Mouse (Mus musculus) kidney, postnatal 10 days (tissue): Measurements from ENCODE around the gene Ergic1.

Experiments
- DNase-seq: peaks from one replicate; pipeline ENCODE4 v3.0.0; 2021; ENCODE audit warnings: mixed read lengths

Ergic1 gene

DNA sequence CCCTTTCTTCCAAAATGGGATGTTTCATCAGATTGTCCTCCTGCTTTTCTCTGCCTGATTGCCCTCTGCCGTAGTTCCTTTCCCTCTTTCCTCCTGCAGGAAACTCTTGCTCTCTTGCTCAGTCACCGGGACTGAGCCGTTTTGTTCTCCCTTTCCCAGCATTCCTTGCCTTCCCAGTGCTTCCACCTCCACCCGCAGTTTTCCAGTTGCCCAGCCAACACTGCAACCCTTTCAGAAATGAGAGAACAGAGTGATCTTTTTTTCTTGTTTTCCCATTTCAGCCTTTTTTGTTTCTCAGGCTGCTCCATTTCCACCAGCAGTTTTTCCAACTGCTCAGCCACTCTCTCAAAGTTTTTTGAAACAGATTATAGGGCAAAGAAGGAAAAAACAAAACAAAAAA is 110.0 kb downstream of the Ergic1 start:
- DNase-seq = no peak

DNA sequence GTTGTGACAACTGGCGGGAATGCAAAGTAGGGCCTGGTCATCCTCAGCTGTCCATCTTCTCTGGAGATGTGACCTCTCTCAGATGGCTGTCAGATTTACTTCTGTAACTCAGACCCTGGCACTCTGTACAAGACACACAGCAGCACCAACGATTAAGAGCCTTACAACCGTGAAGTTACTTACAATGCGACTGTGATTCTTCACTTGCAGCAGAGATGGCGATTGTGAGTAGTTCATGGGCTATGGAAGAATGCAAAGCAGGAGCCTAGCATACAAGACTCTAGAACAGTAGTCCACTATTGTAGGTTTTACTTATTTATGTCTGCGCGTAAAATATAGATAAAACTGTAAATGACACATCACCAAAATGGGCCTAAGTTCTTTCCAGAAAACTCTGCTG is 114.6 kb downstream of the Ergic1 start:
- no peak for DNase-seq

DNA sequence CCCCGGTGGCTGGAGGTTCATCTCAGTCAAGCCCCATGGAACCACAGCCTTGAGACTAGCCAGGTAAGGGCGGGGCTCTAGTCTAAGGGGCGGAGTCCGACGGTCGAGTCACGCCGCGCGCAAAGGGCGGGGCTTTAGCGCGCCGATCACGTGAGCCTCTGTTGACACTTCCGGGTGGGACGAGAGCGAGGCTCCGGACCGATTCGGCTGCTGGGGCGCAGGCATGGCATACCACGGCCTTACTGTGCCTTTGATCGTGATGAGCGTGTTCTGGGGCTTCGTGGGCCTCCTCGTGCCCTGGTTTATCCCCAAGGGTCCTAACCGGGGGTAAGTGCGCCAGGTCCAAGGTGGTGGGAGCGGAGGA is 114.9 kb downstream of the Ergic1 start:
- peak; percentile 95 for DNase-seq

DNA sequence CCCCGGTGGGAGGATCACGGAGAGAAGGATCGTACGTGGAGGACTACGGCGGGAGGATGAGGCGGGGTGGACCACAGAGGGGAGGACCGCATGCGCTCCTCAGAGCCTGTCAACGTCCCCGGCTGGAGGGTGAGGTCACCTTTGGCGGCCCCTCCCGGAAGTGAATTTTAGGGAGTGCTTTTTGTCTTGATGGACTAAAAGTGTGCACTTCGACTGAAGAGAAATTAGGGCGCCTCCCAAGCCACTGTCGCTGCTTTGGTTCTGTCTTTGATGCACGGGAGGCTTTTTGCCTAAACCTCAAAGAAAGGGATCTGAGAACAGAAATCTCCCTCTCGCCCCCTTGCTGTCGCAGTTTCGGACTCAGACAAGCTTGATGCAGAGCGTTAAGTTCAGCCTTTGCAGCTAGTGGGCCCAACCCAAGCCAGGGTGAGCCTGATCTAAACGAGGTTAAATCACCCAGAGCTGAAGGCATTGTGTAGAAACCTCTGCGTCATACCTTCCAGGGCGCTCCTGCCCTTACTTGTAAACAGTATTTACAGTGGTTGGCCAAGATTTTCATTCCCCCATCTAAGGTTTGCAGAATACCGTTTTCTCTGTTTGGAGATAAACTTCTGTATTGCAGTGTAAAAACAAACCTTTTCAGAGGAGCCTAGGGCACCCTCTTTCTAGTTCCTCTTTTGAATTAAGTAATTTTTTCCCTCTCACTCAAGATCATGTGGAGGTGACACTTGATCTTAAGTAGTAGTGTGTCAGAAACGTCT is 115.5 kb downstream of the Ergic1 start:
- DNase-seq = peak; percentile 81

DNA sequence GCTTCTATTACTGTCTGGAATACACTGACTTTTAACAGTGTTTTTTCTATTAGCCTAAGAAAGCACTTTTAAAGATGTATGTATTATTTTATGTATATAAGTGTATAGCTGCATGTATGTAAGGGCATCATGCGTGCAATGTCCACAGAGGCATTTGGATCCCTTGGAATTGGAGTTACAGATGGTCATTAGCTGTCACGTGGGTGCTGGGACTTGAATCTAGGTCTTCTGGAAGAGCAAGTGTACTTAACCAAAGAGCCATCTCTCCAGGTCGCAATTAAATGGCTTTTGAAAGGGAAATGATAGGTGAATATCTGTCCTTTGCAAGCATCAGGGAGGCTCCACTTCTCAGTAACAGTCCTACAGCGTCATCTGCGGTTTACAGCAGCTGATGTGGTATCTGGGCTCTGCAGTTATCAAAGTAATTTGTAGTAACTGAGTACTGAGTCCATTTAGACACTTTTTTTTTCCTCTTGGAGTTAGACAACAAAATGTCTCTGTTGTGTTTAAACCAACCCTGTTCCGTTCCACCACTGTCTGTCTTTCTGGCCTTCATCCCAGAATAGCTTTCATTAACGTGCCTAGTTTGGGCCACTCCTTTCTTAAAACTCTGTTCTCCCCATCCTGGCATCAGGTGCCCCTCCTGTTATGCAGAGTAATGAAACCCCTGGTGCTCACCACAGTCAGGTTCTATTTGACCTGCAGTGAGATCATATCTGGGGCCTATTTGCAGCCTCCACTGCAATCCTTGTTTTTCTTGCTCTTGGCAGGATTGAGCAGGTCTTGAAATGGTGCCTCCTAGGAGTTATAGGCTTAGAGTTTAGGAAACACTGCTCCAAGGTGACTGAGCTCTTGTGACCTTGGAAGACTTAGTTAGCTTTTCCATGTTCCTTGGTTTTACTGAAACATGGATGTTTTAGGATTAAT is 116.7 kb downstream of the Ergic1 start:
- DNase-seq = peak; percentile 23

DNA sequence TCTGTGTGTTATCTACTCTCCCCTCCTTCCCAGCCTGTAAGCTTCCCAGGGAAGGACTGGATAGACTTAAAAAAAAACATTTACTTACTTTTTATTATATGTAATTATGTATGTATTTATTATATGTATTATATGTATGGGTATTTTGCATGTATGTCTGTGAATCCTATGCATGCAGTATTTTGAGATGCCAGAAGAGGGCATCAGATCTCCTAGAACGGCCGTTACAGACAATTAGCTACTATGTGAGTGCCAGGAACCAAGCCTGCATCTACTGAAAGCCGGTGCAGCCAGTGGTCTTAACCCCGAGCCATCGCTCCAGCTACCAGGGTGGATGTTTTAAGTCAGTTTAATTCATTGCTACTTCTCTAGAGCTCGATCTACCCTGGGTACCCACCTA is 120.0 kb downstream of the Ergic1 start:
- DNase-seq = no peak

DNA sequence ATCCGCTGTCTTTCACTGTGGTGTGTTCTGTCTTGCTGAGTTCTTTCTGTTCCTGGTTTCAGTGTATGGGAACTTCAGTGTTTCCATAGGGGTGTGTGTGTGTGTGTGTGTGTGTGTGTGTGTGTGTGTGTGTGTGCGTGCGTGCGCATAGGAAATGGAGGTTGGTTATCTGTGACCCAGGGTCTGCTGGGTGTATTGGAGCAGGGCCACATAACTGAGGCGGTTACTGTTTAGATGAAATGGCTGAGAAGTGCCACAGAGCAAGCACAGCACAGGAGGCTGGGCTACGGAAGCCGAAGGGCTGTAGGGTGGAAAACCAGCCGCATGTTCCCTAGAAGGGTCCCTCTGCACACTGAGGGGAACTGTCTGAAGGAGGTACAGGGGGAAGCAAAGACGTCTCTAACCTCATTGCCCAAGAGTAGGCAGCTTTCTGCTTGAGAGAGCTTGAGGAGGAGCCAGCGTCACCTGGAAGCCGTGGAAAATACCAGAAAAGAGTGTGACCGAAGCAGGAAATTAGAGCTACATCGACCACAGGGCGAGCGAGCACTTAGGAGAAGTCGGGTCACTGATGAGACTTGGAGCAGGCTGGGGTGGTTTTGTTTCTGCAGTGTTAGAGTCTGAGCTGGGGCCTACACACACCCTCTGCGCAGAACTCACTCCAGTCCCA is 125.2 kb downstream of the Ergic1 start:
- DNase-seq = no peak

DNA sequence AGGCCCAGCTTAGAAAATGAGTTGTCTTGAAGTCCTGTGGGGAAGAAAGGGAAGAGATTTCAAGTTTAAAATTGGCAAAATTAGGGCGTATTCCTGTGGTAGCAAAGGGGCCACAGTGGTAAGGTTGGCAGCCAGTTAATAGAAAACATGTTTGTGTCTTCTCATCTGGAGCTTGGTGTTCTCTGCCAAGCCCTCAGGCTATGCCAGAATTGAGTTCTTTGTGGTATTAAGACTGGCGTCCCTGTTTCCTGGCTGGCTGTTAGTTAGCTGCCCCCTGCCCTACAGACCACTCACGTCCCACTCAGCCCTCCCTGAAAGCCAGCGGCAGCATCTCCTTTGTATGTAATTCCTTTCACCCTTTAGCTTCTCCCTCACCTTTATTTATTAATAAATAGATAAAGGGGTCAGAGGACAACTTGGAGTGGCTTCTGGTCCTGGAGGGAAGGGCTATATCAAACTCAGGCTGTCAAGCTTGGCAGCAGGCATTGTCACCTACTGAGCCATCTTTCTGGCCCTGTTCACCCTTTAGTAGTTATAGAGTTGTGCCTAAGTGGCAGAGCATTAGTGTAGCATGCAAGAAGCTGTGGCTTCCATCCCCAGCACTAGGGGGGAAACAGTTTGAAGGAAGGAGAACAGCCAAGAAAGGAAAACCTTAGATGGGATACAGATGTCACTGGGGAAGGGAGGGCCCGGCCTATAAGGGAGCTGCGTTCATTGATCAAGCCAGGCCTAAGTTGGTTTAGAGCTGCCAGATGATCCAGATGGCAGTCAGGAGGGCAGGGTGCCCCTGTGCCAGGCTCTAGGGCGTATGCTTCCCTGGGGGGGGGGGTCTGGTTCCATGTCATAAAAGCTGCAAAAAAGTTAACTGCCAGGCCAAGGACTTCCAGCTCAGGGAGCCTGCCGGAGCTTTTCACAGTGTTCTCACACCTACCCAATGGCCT is 127.8 kb downstream of the Ergic1 start:
- no peak for DNase-seq

DNA sequence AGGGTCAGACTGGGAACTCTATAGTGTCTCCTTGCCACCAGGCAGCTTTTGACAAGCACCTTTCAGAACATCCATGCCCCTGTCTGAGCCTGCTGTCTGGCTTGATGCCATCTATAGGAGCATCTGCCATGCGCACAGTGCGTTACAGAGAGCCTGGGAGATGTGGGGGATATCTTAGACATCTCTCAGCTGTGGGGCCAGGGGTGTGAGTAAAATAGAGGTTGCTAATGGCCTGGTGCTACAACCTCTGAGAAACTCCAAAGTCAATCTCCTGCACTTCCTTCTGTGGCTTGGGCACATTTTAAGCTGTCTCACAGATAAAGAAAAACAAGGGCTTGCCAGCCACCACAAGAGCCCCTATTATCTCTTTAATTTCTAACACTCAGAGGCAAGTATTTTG is 128.5 kb downstream of the Ergic1 start:
- no peak for DNase-seq

DNA sequence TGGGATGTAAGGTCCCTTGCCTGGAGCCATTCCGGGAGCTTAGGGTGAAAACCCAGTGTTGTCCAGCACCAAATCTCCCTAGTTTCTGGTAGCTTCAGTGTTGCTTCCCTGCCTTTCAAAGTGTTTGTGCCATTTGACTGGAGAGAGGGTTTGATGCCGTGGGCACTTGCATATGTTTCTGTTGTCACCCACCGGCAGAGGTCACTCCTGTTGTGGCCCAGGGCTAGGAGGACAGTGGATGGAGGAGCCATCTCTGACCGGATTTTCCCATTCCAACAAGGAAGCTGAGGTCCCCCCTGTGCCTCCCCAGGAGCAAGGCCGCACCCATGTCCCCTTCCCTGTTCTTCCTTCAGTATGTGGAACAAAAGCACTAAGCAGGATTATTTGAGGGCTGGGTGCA is 128.9 kb downstream of the Ergic1 start:
- DNase-seq = no peak

DNA sequence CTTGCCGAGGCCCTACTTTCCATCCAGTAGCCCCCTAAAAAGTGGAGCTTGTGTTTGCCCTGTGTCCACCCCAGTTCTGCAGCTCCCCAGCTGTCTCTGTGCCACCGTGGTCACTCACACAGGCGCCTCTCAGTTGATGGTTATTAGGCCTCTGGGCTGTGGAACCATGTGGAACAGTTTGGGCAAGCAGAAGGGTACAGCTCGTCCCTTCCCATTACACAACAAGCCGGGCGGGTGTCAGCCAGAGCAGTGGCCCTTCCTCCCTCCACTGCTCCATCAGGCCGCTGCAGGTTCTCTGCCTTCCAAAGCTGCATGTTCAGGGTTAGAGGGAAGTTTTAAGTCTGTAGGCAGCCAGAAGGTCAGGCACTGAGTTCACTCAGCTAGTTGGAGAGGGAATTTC is 129.8 kb downstream of the Ergic1 start:
- no peak for DNase-seq

DNA sequence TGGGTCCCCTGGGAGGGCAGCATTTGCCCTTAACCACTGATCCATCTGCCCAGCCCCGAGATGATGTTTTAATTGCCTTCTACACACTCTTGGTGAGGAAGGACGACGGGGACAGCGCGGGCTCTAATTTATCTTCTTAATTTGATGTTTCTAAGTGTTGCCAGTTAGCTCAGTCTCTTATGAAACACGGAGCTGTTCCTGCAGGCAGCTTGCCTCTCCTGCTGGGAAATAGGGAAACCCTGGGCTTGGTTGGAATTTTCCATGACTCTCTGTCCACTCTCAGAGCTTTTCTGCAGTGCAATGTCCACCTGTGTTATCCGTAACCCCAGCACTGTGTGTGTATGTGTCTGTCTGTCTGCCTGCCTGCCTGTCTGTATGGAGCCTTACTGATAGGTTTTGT is 132.1 kb downstream of the Ergic1 start:
- no peak for DNase-seq

DNA sequence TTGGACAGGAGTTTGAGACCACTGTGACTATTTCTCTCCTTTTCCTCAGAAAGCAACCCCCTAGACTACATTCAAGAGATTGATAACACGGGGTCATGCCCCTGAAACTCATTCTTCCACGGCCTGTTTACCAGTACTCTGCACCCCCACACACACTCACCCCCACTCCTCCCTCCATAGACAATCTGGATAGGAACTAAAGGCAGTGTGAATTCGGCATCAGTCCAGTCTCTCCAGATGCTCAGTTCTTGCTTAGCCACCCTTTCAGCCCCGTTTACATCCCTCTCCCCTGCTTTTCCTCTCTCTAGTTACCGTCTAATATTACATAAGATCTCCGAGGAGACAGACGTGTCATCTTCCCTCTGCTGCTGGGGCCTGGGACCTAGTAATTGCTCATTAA is 132.9 kb downstream of the Ergic1 start:
- no peak for DNase-seq

DNA sequence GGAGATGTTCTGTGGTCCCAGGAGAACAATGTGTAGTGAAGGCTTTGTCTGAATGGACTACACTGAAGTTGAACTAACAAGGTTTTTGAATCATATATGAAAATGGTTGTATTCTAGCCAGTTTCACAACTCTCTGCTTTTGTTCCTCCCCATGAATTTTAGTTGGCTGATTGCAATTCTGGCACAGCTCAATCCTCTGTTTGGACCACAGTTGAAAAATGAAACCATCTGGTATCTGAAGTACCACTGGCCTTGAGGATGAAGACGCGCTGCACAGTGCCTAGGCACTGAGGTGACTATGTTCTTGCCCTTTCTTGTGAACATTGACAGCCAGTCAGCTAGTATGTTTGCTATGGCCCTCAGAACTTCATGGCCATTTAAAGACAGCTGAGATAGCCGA is 133.9 kb downstream of the Ergic1 start:
- no peak for DNase-seq

DNA sequence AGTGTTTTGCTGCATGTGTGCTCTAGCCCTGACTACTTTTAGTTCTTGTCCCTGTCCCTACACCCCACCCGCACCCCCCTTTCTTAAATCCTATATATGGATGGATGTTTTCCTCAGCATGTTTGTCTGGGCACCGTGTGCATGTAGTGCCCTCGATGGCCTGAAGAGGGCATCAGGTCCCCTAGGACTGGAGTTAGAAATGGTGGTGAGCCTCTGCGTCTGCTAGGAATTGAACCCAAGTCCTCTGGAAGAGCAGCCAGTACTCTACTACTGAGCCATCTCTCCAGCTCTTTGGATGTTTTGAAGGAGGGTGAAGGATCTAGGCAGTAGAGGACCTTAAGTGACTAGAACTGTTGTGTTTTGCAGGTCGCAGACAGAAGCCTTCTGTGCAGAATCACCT is 137.6 kb downstream of the Ergic1 start:
- no peak for DNase-seq

DNA sequence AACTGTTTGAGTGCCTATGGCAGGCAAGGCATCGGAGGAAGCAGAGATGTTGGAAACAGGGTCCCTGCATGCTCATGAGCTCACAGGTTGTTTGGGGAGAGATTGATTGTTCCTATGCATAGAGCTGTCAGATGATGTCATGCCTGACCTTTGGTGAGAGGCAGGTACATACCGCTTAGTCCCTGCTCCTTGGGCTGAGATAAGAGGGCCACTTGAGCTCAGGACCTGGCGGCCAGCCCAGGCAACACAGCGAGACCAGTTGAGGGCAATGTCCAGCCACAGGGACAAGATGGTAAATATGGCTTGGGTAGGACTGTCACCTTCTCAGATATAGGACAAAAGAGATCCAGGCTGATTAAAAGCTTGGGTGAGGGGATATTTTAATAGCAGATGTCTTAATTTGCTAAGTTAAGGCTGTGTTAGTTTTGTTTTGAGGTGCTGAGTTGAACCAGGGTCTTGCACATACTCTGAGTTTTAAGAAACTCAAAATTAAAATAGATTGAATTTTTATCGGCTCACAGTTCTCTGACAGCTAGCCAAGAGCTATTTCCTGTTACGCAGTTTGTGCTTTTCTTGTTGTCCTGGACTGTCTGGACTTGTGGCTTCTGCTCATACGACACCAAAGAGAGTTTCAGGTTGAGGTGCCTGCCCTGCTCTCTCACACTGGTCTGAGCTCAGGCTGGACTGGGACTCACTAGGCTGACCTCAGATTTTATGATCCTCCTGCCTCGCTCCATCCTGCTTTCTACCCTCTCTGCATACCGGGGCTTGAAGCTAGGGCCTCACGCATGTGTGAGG is 138.7 kb downstream of the Ergic1 start:
- peak; percentile 36 for DNase-seq

DNA sequence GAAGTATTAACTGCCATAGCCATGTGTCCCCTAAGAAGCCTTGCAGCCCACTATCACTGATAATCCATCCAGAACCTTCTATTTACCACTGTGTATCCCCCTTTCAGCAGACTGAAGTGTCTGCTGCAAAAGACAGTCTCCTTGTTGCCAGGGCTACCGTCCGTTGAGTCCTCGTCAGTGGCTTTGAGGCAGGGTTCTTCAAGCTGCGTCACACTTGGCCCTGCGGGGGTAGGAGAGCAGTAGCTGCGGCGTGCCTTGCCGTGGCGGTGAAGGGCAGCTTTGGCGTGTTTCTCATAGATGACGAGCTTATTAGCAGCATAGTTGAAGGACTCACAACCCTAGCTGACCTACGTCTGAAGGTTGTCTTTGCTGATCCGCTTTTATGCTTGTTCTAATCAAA is 140.3 kb downstream of the Ergic1 start:
- DNase-seq = no peak

DNA sequence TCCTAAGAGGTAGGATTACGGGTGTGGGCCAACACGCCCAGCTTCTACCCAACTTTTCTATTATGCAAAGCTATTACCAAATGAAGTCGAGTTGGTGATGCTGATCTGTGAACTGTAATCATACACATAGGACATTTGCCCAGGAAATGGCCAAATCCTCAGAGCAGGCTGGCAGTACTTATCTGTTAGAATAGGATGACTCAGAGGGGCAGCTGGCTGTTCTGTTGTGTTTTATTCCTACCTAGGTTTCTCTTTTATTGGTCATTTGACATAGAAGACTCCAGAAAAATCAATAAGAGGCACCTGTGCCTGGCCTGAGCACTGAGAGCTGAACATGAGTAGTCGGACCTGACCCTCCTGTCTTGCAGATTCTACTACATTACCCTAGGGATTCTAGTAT is 141.3 kb downstream of the Ergic1 start:
- no peak for DNase-seq

DNA sequence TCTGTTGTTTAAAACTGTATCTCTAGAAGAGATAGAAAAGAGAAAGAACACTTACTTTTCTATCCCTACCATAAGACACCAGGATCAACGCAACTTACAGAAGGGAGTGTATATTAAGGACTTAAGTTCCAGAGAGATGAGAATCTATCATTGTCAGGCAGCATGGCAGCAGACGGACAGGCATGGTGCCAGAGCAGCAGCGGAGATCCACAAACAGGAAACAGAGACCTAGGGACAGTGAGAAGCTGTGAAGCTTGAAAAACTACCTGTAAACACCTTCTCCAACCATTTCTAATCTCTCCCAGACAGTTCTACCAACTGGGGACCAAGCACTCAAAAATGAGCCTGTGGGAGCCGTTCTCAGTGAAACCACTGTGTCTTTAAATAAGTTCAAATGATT is 142.4 kb downstream of the Ergic1 start:
- no peak for DNase-seq

DNA sequence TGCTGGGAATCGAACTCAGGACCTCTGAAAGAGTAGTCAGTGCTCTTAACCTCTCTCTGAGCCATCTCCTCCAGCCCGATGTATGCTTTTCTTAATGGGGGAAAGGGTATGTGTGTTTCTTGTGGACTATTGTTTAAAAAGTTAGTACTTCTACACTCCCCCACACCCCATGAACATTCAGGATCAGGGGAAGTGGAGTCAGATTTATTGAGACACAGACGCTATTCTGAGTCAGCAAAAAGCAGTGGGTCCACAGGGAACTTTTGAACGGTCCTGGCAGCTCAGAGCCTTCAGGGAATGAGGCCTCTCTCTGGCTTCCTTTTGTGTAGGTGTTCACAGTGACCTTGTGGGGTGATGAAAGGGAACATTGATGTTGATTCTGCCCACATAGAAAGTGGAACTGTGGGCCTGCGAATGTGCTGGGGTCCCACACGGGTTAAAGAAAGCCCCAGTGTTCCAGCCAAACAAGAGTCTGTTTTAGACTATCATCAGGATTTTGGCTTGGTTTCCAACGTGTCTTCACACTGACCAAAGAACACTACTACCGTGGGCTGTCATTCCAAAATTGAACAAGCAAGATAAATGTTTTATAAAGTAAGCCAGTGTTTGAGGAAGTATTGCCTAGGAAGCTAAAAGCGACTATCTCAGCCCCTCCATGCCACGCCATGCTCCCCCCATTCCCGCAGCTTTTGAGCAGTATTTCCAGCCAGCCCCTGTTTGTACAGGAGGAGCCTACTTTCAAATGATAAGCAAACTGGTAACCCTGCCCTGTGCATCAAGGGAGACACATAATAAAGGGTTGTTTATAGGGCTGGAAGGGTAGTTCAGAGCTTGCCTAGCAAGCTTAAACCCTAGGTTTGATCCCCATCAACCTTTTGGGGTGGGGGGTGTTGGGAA is 144.4 kb downstream of the Ergic1 start:
- DNase-seq = no peak
